20 mouse cellular contexts compared by ENCODE assay signal in the genomic region with DNA sequence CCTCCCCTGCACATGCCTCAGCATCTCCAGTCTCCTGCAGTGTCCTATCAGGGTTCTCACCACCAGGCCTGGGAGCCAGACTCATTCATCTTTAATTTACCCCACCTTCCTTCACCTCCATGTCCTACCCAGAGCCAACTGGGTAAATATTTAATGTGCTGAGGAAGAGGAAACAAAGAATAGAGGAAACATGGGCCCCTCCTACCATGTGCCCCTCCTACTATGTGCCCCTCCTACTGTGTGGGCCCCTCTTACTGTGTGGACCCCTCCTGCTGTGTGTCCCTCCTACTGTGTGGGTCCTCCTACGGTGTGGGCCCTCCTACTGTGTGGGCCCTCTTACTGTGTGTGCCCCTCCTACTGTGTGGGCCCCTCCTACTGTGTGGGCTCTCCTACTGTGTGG. TPM values are rescaled to one million over a fixed set of nuclear protein-coding genes. Genes with fewer than 3 reads are reported as not detected.
A peak's percentile ranks its signal among the peaks of the same experiment; 100 is the strongest.
DNase-seq lines count a peak whose midpoint lies in the region; ATAC-seq and TF ChIP-seq lines count a peak whose summit lies in the region.
"Had no signal": no experiment of that assay in that cellular context is flagged by ENCODE, and none has a peak within 500 bp of the region (broad histone marks: within the 10 kb centered on the region; RNA-seq: fewer than 3 reads in every experiment).

No protein-coding gene starts in this region.

- no peak overlapping the region for H3K4me3 ChIP-seq in heart, postnatal 0 days (ENCODE audit: low read depth, low read length)
- no peak overlapping the region for H3K4me3 ChIP-seq in lung, embryonic 15.5 days
- H3K4me3 ChIP-seq in stomach, embryonic 14.5 days (ENCODE audit: low read depth, low read length): no peak overlapping the region
- no peak overlapping the region for H3K4me3 ChIP-seq in stomach, embryonic 16.5 days (replicated peaks; ENCODE audit: low read length)
- H3K4me3 ChIP-seq: forebrain, embryonic 13.5 days; gastrocnemius, adult 2 months; heart, embryonic 10.5 days; hindbrain, embryonic 12.5 days had no signal

- TF ChIP-seq CTCF in heart, postnatal 0 days (IDR thresholded peaks at IDR 0.05; ENCODE audit: low read depth): no peak

- H3K27ac ChIP-seq in heart, postnatal 0 days (ENCODE audit: low read depth): no peak overlapping the region
- no peak overlapping the region for H3K27ac ChIP-seq in lung, embryonic 15.5 days
- no peak overlapping the region for H3K27ac ChIP-seq in stomach, embryonic 14.5 days (ENCODE audit: low read length)
- no peak overlapping the region for H3K27ac ChIP-seq in stomach, embryonic 16.5 days (ENCODE audit: low read length)
- H3K27ac ChIP-seq: forebrain, embryonic 13.5 days; gastrocnemius, adult 2 months; heart, embryonic 10.5 days; hindbrain, embryonic 12.5 days had no signal

- TF ChIP-seq EP300 in heart, postnatal 0 days (IDR thresholded peaks at IDR 0.05; ENCODE audit: low read depth): no peak

- 0 out of 2 replicates have a peak, but pooled peaks have one; percentile 24 for ATAC-seq in heart, postnatal 0 days (ENCODE audit: insufficient read depth, low read depth)
- ATAC-seq in lung, embryonic 15.5 days (ENCODE audit: borderline replicate concordance, extremely low read depth, low FRiP score, low TSS enrichment): peak; percentile 62
- ATAC-seq in stomach, embryonic 14.5 days (ENCODE audit: insufficient number of reproducible peaks, insufficient read depth, low FRiP score, low read depth): peak; percentile 77
- peak; percentile 71 for ATAC-seq in stomach, embryonic 16.5 days (ENCODE audit: insufficient read depth, low FRiP score)
- ATAC-seq: forebrain, embryonic 13.5 days; hindbrain, embryonic 16.5 days; inflammation-experienced regulatory T-cells, adult 6 months had no signal

- no peaks in the 10 kb centered on the region for H3K36me3 ChIP-seq in heart, postnatal 0 days (replicated peaks; ENCODE audit: control insufficient read depth, insufficient read depth, low read length)
- H3K36me3 ChIP-seq in lung, embryonic 15.5 days: no peaks in the 10 kb centered on the region
- H3K36me3 ChIP-seq in stomach, embryonic 14.5 days (ENCODE audit: control insufficient read depth, insufficient read depth, low read length): no peaks in the 10 kb centered on the region
- H3K36me3 ChIP-seq in stomach, embryonic 16.5 days (ENCODE audit: control insufficient read depth, insufficient read depth, low read length): no peaks in the 10 kb centered on the region
- H3K36me3 ChIP-seq: heart, embryonic 10.5 days; hindbrain, embryonic 12.5 days had no signal

- no peaks in the 10 kb centered on the region for H3K27me3 ChIP-seq in heart, postnatal 0 days (ENCODE audit: control insufficient read depth, insufficient read depth, low read length)
- no peaks in the 10 kb centered on the region for H3K27me3 ChIP-seq in lung, embryonic 15.5 days
- H3K27me3 ChIP-seq in stomach, embryonic 14.5 days (ENCODE audit: control insufficient read depth, insufficient read depth, low read length): no peaks in the 10 kb centered on the region
- no peaks in the 10 kb centered on the region for H3K27me3 ChIP-seq in stomach, embryonic 16.5 days (ENCODE audit: control insufficient read depth, insufficient read depth, low read length)
- H3K27me3 ChIP-seq: forebrain, embryonic 13.5 days; hindbrain, embryonic 12.5 days had no signal

- H3K9ac ChIP-seq in heart, postnatal 0 days (replicated peaks; ENCODE audit: low read depth, low read length): no peak overlapping the region
- H3K9ac ChIP-seq in lung, embryonic 15.5 days: no peak overlapping the region
- H3K9ac ChIP-seq in stomach, embryonic 14.5 days (replicated peaks; ENCODE audit: low read depth, low read length): no peak overlapping the region
- no peak overlapping the region for H3K9ac ChIP-seq in stomach, embryonic 16.5 days (ENCODE audit: low read length)
- H3K9ac ChIP-seq: forebrain, embryonic 13.5 days; hindbrain, embryonic 12.5 days had no signal

- no peaks in the 10 kb centered on the region for H3K9me3 ChIP-seq in heart, postnatal 0 days (replicated peaks; ENCODE audit: control insufficient read depth, low read length)
- no peaks in the 10 kb centered on the region for H3K9me3 ChIP-seq in lung, embryonic 15.5 days
- H3K9me3 ChIP-seq in stomach, embryonic 14.5 days (ENCODE audit: control insufficient read depth, low read depth, low read length): no peaks in the 10 kb centered on the region
- no peaks in the 10 kb centered on the region for H3K9me3 ChIP-seq in stomach, embryonic 16.5 days (replicated peaks; ENCODE audit: control insufficient read depth, low read length)
- H3K9me3 ChIP-seq: forebrain, embryonic 13.5 days; heart, embryonic 10.5 days; hindbrain, embryonic 12.5 days had no signal

- WGBS in heart, postnatal 0 days: 67% methylated on average over 1 of the region's 1 CpGs
- 17% methylated on average over 1 of the region's 1 CpGs for WGBS in lung, embryonic 15.5 days
- 43% methylated on average over 1 of the region's 1 CpGs for WGBS in stomach, embryonic 14.5 days
- 13% methylated on average over 1 of the region's 1 CpGs for WGBS in stomach, embryonic 16.5 days

- H3K4me2 ChIP-seq in heart, postnatal 0 days (ENCODE audit: low read depth, low read length): no peak overlapping the region
- no peak overlapping the region for H3K4me2 ChIP-seq in lung, embryonic 15.5 days
- no peak overlapping the region for H3K4me2 ChIP-seq in stomach, embryonic 14.5 days (replicated peaks; ENCODE audit: low read depth, low read length)
- H3K4me2 ChIP-seq in stomach, embryonic 16.5 days (ENCODE audit: low read depth, low read length): no peak overlapping the region
- H3K4me2 ChIP-seq: forebrain, embryonic 13.5 days; hindbrain, embryonic 12.5 days had no signal

- DNase-seq in heart, postnatal 0 days (ENCODE audit: low spot score): no peak
- no peak for DNase-seq in heart, adult 11 months
- no peak for DNase-seq in lung, postnatal 36 days
- DNase-seq in retina, postnatal 1 day: no peak
- DNase-seq: adrenal gland, adult 2 months; adrenal gland, postnatal 25 days; cerebellum, adult 2 months; cerebellum, postnatal 10 days; gastrocnemius, adult 2 months; gastrocnemius, postnatal 25 days; heart, postnatal 4 days had no signal

- H3K4me1 ChIP-seq in heart, postnatal 0 days (ENCODE audit: control insufficient read depth, insufficient read depth): no peaks in the 10 kb centered on the region
- H3K4me1 ChIP-seq in lung, embryonic 15.5 days: no peaks in the 10 kb centered on the region
- H3K4me1 ChIP-seq in stomach, embryonic 14.5 days (ENCODE audit: control insufficient read depth, insufficient read depth, low read length): no peaks in the 10 kb centered on the region
- 0 out of 2 replicates have a peak, but pooled peaks cover 7% of the 10 kb centered on the region for H3K4me1 ChIP-seq in stomach, embryonic 16.5 days (ENCODE audit: control insufficient read depth, insufficient read depth, low read length)
- H3K4me1 ChIP-seq: hindbrain, embryonic 12.5 days had no signal

RNA-seq across cellular contexts. Expression of a gene that starts 51.2 kb away (rescaled TPM):
- 3.7 and 6.2 TPM in 2 replicates for total RNA-seq in heart, postnatal 0 days (2014; rRNA removed; ENCODE audit: low replicate concordance)
- 2.9 and 3.5 TPM in 2 replicates for polyA plus RNA-seq in heart, postnatal 0 days (2015; fragmentation: Nextera tagmentation; extraction: Ambion mirVana)
- polyA plus RNA-seq in lung, embryonic 15.5 days (2015; fragmentation: Nextera tagmentation; extraction: Ambion mirVana): 1.1 and 1.5 TPM in 2 replicates
- 0.81 and 1.7 TPM in 2 replicates for polyA plus RNA-seq in stomach, embryonic 14.5 days (2014; fragmentation: Nextera tagmentation; extraction: Ambion mirVana)
- 1.8 and 2.7 TPM in 2 replicates for polyA plus RNA-seq in stomach, embryonic 16.5 days (2015; fragmentation: Nextera tagmentation; extraction: Ambion mirVana)
- total RNA-seq: granulocyte monocyte progenitor cell, adult 5-6 weeks had no signal

Comparison
In these comparisons a context has a peak if more than half of its experiments do, and no peak if none do; other contexts are left out.
1. ATAC-seq: peak in every context shown above with its lines; median percentile 77 in stomach, embryonic 14.5 days; 71 in stomach, embryonic 16.5 days; 62 in lung, embryonic 15.5 days; 24 in heart, postnatal 0 days.